Mouse (Mus musculus): ENCODE data around the gene Dpp6. TPM values are rescaled to one million over a fixed set of nuclear protein-coding genes. Genes with fewer than 3 reads are reported as not detected.
"Not testable (repeated sequence)": the region's sequence is repeated elsewhere in the genome, so short reads cannot be mapped to it uniquely, and the experiment has no call there.

The Dpp6 gene
- polyA plus RNA-seq, 1 experiment = 0.01 TPM

DNA sequence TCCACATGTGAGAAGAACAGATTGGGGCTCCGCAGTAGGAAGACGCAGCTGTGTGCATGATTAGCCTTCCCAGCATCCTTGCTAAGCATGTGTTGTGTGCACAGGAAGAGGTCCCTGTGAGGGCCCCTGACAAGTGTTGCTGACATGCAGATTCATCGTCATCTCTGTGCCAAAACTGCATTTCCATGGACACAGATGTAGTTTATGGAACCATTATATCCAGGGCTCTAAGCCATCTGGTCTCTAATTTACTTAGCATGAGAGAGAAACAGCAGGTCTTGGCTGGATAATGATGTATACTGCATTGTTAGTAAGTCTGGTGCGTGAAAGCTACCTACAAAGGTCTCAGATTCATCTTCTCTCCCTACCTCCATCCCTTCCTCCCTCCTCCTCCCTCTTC, 673.9 kb downstream of the Dpp6 start:
- no peaks in the 10 kb centered on the region for H3K36me3 ChIP-seq (ENCODE audit: control insufficient read depth, insufficient read depth)
- H3ac ChIP-seq (ENCODE audit: control insufficient read depth, insufficient read length, low read depth) = no peak overlapping the region
- no peaks in the 10 kb centered on the region for H3K79me2 ChIP-seq (ENCODE audit: control insufficient read depth, insufficient read depth)
- no peak for TF ChIP-seq MAX (IDR thresholded peaks at IDR 0.05)
- TF ChIP-seq MYOG (IDR thresholded peaks at IDR 0.05; ENCODE audit: control insufficient read depth, extremely low read depth, insufficient read length) = no peak
- TF ChIP-seq MYOD1 (IDR thresholded peaks at IDR 0.05; ENCODE audit: control insufficient read depth, insufficient read length, low read depth) = no peak
- no peak for TF ChIP-seq CTCF (IDR thresholded peaks at IDR 0.05; ENCODE audit: control insufficient read depth, insufficient read depth, insufficient read length)
- TF ChIP-seq CEBPB (IDR thresholded peaks at IDR 0.05; ENCODE audit: low read depth) = no peak
- H3K79me3 ChIP-seq (ENCODE audit: low read depth) = no peaks in the 10 kb centered on the region
- H3K27me3 ChIP-seq (ENCODE audit: control insufficient read depth, insufficient read depth, insufficient read length) = no peaks in the 10 kb centered on the region
- no peak overlapping the region for H3K4me3 ChIP-seq (ENCODE audit: insufficient read depth, poor library complexity, severe bottlenecking)

DNA sequence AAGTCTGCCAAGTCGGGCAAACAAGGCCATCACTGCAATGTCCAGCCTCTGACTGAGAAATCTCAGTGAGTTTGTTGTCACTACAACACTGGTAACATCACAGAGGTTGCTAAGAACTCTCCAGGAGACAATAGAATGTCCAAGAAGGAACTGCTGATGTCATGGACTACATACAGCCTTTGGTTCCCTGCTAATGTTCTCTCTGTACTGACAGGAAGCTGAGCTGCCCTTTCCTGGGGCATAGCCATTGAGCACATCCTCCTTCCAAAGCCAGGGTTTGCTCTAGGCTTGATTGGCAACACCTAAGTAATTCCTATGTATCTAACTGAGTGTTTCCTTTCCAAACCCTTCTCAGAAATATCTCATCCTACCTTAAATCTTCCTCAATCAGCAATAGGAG, 684.3 kb downstream of the Dpp6 start, which contains the start of gene Speer4b:
Speer4b (minus strand) TSS at position 101 of the 400 bp plus-strand sequence.
- not testable (repeated sequence) for H3K27me3 ChIP-seq (ENCODE audit: control insufficient read depth, insufficient read depth, insufficient read length); H3K36me3 ChIP-seq (ENCODE audit: control insufficient read depth, insufficient read depth); H3K79me3 ChIP-seq (ENCODE audit: low read depth); H3K79me2 ChIP-seq (ENCODE audit: control insufficient read depth, insufficient read depth); H3ac ChIP-seq (ENCODE audit: control insufficient read depth, insufficient read length, low read depth); H3K4me3 ChIP-seq (ENCODE audit: insufficient read depth, poor library complexity, severe bottlenecking)

DNA sequence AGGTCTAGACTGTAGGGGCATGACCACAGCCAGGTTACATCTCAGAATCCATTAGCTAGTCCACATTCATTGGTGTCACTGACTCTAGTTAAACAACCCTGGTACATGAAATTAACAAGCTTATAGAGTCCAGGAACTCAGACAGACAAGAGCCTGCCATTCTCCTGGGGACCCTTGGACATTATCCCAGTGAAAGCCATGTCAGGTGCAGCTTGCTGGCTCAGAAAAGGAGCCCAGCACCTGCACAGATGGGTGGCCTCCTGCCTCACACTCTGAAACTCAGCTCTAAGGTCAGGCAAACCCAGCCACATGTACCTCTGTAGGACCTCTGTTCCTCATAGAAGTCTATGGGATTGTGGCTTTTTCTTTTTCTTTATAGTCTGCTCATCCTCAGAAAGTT, 701.7 kb downstream of the Dpp6 start:
- H3K4me3 ChIP-seq (ENCODE audit: insufficient read depth, poor library complexity, severe bottlenecking) = no peak overlapping the region
- no peaks in the 10 kb centered on the region for H3K27me3 ChIP-seq (ENCODE audit: control insufficient read depth, insufficient read depth, insufficient read length)
- no peaks in the 10 kb centered on the region for H3K79me3 ChIP-seq (ENCODE audit: low read depth)
- H3K79me2 ChIP-seq (ENCODE audit: control insufficient read depth, insufficient read depth) = no peaks in the 10 kb centered on the region
- TF ChIP-seq MYOG (IDR thresholded peaks at IDR 0.05; ENCODE audit: control insufficient read depth, extremely low read depth, insufficient read length) (no peak), MAX (IDR thresholded peaks at IDR 0.05) (no peak), MYOD1 (IDR thresholded peaks at IDR 0.05; ENCODE audit: control insufficient read depth, insufficient read length, low read depth) (no peak), FOSL1 (IDR thresholded peaks at IDR 0.05; ENCODE audit: insufficient read depth, low read length, poor library complexity, severe bottlenecking) (no peak), USF1 (IDR thresholded peaks at IDR 0.05; ENCODE audit: low read depth) (no peak), CEBPB (IDR thresholded peaks at IDR 0.05; ENCODE audit: low read depth) (no peak), CTCF (IDR thresholded peaks at IDR 0.05; ENCODE audit: control insufficient read depth, insufficient read depth, insufficient read length) (no peak)
- H3ac ChIP-seq (ENCODE audit: control insufficient read depth, insufficient read length, low read depth) = no peak overlapping the region
- H3K36me3 ChIP-seq (ENCODE audit: control insufficient read depth, insufficient read depth) = no peaks in the 10 kb centered on the region

DNA sequence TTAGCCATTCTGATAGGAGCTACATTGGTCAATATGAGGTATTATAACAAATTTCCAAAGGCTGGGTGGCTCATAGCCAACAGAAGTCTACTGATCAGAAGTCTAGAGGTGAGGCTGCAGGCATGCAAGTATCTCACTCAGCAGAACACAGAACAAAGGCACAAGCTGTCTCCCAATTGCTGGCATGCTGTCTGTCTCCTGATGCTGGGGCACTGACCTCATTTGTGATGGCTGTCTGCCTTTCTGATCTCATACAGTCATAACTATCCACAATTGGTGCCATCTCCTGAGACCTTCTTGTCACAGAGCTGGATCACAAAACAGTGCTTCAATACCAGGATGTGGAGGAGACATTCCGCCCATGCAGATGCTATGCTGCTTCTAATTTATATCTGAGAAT, 709.9 kb downstream of the Dpp6 start:
- TF ChIP-seq MYOD1 (IDR thresholded peaks at IDR 0.05; ENCODE audit: control insufficient read depth, insufficient read length, low read depth) (no peak), FOSL1 (IDR thresholded peaks at IDR 0.05; ENCODE audit: insufficient read depth, low read length, poor library complexity, severe bottlenecking) (no peak), CTCF (IDR thresholded peaks at IDR 0.05; ENCODE audit: control insufficient read depth, insufficient read depth, insufficient read length) (no peak), MYOG (IDR thresholded peaks at IDR 0.05; ENCODE audit: control insufficient read depth, extremely low read depth, insufficient read length) (no peak), CEBPB (IDR thresholded peaks at IDR 0.05; ENCODE audit: low read depth) (no peak), MAX (IDR thresholded peaks at IDR 0.05) (no peak), USF1 (IDR thresholded peaks at IDR 0.05; ENCODE audit: low read depth) (no peak)

DNA sequence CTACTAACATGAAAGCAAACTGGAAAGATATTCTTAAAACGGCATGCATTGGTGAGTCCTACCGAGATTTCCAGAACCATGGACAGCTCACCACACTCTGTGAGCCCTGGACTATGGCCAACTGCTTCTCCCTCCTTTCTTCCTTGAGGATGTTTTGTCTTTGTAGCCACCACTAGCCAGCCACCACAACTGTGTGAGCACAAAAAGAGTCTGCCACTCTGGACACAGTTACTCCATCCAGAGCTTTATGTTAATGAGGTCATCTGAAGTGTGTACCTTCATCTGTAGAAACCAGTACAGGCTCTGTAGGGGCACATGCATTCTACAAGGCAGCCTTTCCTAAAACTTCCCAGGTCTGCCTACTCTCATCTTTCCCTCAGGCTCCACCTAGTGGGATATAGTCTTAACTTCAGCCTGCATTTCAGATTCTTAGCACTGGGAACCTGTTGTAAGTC, 727.8 kb downstream of the Dpp6 start:
- TF ChIP-seq CTCF (IDR thresholded peaks at IDR 0.05; ENCODE audit: control insufficient read depth, insufficient read depth, insufficient read length) = no peak
- no peak for TF ChIP-seq USF1 (IDR thresholded peaks at IDR 0.05; ENCODE audit: low read depth)
- no peak for TF ChIP-seq FOSL1 (IDR thresholded peaks at IDR 0.05; ENCODE audit: insufficient read depth, low read length, poor library complexity, severe bottlenecking)
- TF ChIP-seq MYOD1 (IDR thresholded peaks at IDR 0.05; ENCODE audit: control insufficient read depth, insufficient read length, low read depth) = no peak
- TF ChIP-seq CEBPB (IDR thresholded peaks at IDR 0.05; ENCODE audit: low read depth) = no peak
- TF ChIP-seq MYOG (IDR thresholded peaks at IDR 0.05; ENCODE audit: control insufficient read depth, extremely low read depth, insufficient read length) = no peak
- TF ChIP-seq MAX (IDR thresholded peaks at IDR 0.05) = no peak
- no peaks in the 10 kb centered on the region for H3K79me2 ChIP-seq (ENCODE audit: control insufficient read depth, insufficient read depth)

More for the DNA sequence above, 709.9 kb downstream of the Dpp6 start:
- Histone ChIP-seq H3ac (ENCODE audit: control insufficient read depth, insufficient read length, low read depth) (no peak overlapping the region), H3K4me3 (ENCODE audit: insufficient read depth, poor library complexity, severe bottlenecking) (no peak overlapping the region), H3K79me2 (ENCODE audit: control insufficient read depth, insufficient read depth) (no peaks in the 10 kb centered on the region), H3K36me3 (ENCODE audit: control insufficient read depth, insufficient read depth) (no peaks in the 10 kb centered on the region), H3K27me3 (ENCODE audit: control insufficient read depth, insufficient read depth, insufficient read length) (no peaks in the 10 kb centered on the region), H3K79me3 (ENCODE audit: low read depth) (no peaks in the 10 kb centered on the region)

DNA sequence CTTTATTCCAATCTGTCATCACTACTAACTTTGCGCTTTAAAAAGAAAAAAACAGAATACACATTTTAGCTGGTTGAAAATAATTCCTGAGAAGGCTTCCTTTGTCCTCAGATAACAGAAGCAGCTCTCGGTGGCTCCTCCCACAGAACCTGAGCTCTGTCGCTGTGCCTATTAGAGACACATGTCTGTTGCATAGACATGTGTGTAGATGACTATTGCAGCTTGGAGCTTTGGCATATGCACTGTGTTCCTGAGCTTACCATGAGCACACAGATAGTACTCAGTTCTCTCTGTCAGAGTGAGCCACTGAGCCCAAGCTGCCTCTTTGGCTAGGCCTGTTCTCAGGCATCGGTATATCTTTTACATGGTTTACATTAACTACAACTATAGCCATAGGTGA, 732.3 kb downstream of the Dpp6 start:
- TF ChIP-seq CTCF (IDR thresholded peaks at IDR 0.05; ENCODE audit: control insufficient read depth, insufficient read depth, insufficient read length) = no peak
- no peak for TF ChIP-seq CEBPB (IDR thresholded peaks at IDR 0.05; ENCODE audit: low read depth)
- TF ChIP-seq MYOG (IDR thresholded peaks at IDR 0.05; ENCODE audit: control insufficient read depth, extremely low read depth, insufficient read length) = no peak
- TF ChIP-seq MYOD1 (IDR thresholded peaks at IDR 0.05; ENCODE audit: control insufficient read depth, insufficient read length, low read depth) = no peak
- no peak for TF ChIP-seq USF1 (IDR thresholded peaks at IDR 0.05; ENCODE audit: low read depth)
- no peak for TF ChIP-seq FOSL1 (IDR thresholded peaks at IDR 0.05; ENCODE audit: insufficient read depth, low read length, poor library complexity, severe bottlenecking)
- TF ChIP-seq MAX (IDR thresholded peaks at IDR 0.05) = no peak
- Histone ChIP-seq H3K4me3 (ENCODE audit: insufficient read depth, poor library complexity, severe bottlenecking) (no peak overlapping the region), H3K27me3 (ENCODE audit: control insufficient read depth, insufficient read depth, insufficient read length) (no peaks in the 10 kb centered on the region)

More for the DNA sequence above, 727.8 kb downstream of the Dpp6 start:
- Histone ChIP-seq H3K27me3 (ENCODE audit: control insufficient read depth, insufficient read depth, insufficient read length) (no peaks in the 10 kb centered on the region), H3K36me3 (ENCODE audit: control insufficient read depth, insufficient read depth) (no peaks in the 10 kb centered on the region), H3ac (ENCODE audit: control insufficient read depth, insufficient read length, low read depth) (no peak overlapping the region), H3K79me3 (ENCODE audit: low read depth) (no peaks in the 10 kb centered on the region), H3K4me3 (ENCODE audit: insufficient read depth, poor library complexity, severe bottlenecking) (no peak overlapping the region)

More for the DNA sequence above, 732.3 kb downstream of the Dpp6 start:
- no peaks in the 10 kb centered on the region for H3K79me3 ChIP-seq (ENCODE audit: low read depth)
- H3K36me3 ChIP-seq (ENCODE audit: control insufficient read depth, insufficient read depth) = no peaks in the 10 kb centered on the region
- H3K79me2 ChIP-seq (ENCODE audit: control insufficient read depth, insufficient read depth) = no peaks in the 10 kb centered on the region
- H3ac ChIP-seq (ENCODE audit: control insufficient read depth, insufficient read length, low read depth) = no peak overlapping the region

Measured in C2C12 (cell line).